Mouse (Mus musculus) intestine, embryonic 14.5 days (tissue): ENCODE measurements at regions not wholly inside any gene's neighbourhood (a gene's known extent, or its start where the extent isn't known, plus 50 kb on each side); places are given as distances from the start of the nearest gene placed in this dataset.

Source experiments
- ATAC-seq: fragments of 200-750 bp; cut with Nextera tagmentation; replicated peaks from 2 replicates; pipeline ENCODE4 v1.8.0; 2017; ENCODE audit warnings: low read depth, moderate number of reproducible peaks, moderate TSS enrichment, moderate library complexity; ENCODE audit not compliant: low FRiP score, low TSS enrichment
- DNase-seq: peaks from one replicate; pipeline ENCODE4 v3.0.0-alpha.2; 2018; ENCODE audit warnings: low spot score
- H3K27ac ChIP-seq: fragments of 300-500 bp; sonication (generic); 2 replicates; pipeline ENCODE4 v1.5.1; 2014; ENCODE audit warnings: low read depth, mild to moderate bottlenecking, control low read depth
- H3K27me3 ChIP-seq: fragments of 300-500 bp; sonication (generic); replicated peaks from 2 replicates; pipeline ENCODE4 v1.6.1; 2014; ENCODE audit warnings: low read length, control low read depth; ENCODE audit not compliant: control insufficient read depth, insufficient read depth
- H3K36me3 ChIP-seq: fragments of 300-500 bp; sonication (generic); 2 replicates; pipeline ENCODE4 v1.6.1; 2014; ENCODE audit warnings: low read length, control low read depth; ENCODE audit not compliant: control insufficient read depth, insufficient read depth
- H3K4me1 ChIP-seq: fragments of 300-500 bp; sonication (generic); replicated peaks from 2 replicates; pipeline ENCODE4 v1.6.1; 2014; ENCODE audit warnings: low read length, control low read depth, mixed read lengths; ENCODE audit not compliant: control insufficient read depth, insufficient read depth
- H3K4me2 ChIP-seq: fragments of 300-500 bp; sonication (generic); 2 replicates; pipeline ENCODE4 v1.6.1; 2014; ENCODE audit warnings: low read length
- H3K4me3 ChIP-seq: fragments of 300-500 bp; sonication (generic); 2 replicates; pipeline ENCODE4 v1.5.1; 2014; ENCODE audit warnings: low read depth, low read length, control low read depth, mixed read lengths
- H3K9ac ChIP-seq: fragments of 300-500 bp; sonication (generic); 2 replicates; pipeline ENCODE4 v1.6.1; 2014; ENCODE audit warnings: mild to moderate bottlenecking, low read length
- H3K9me3 ChIP-seq: fragments of 300-500 bp; sonication (generic); 2 replicates; pipeline ENCODE4 v1.6.1; 2016; ENCODE audit warnings: low read length, control low read depth; ENCODE audit not compliant: control insufficient read depth
- WGBS: fragments of 180-500 bp; shearing (Covaris S2); extraction: QIAGEN DNeasy Blood & Tissue Kit; methylation state at CpG from one replicate; pipeline ENCODE4 v1.1.7; 2014; 5-methylcytosine and 5-hydroxymethylcytosine counted together

DNA sequence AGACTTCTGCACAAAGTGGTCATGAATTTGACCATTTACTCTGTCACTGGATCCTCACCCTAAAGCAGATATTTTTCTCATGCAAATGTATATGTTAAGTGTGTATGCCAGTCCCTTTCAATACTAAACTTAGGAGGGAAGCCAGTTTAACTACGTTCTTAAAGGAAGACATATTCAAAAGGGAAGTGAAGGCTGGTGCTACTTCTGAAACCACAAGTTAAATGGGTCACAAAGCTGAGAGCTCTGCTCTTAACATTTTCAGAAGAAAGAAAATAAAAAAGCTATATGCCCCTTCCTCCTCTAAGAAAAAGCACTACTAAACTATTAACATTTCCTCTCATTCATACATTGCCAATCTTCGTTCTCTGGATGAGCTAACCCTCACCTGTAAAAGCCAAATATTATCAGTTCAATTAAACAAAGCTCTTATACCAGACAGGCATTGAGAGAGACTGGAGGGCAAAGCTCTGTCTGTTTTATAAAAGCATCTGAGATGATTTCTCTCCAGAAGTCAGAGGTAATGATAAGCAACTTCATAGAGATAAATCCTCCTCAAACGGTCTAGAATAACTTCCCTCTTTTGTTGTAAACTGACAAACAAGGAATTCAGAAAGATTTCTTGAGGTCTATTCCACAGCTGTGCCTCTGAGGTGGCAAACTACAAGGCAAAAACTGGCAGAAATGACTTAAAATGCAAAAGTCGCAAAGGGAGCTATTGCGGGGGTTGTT, 82.7 kb upstream of the Klf6 start:
- H3K36me3 ChIP-seq, result no peaks in the 10 kb centered on the region
- H3K27me3 ChIP-seq, result no peaks in the 10 kb centered on the region
- no peaks in the 10 kb centered on the region for H3K4me1 ChIP-seq
- no peak for ATAC-seq
- no peak overlapping the region for H3K4me3 ChIP-seq
- H3K9ac ChIP-seq, result no peak overlapping the region
- WGBS, result 57% methylated on average over 5 of the region's 5 CpGs
- H3K27ac ChIP-seq, result no peak overlapping the region
- DNase-seq, result no peak
- H3K9me3 ChIP-seq, result no peaks in the 10 kb centered on the region
- H3K4me2 ChIP-seq, result no peak overlapping the region

DNA sequence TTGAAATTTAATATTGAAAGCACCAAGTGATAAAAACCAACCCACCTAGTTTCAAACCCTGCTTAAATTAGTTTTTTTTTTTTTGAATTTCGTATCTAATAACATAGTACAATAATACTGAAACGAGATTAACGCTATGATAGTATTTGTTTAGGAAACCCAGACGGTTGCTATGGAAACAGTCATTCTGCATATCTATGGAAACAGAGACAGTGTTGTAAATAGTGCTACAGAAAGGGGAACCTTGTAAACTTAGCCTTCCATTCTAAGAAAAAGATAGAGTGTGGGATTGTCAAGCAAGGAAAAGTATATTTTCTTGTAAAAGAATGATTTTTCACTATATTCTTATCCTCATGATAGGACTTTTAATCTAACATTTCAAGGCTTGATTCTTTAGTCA, 81.9 kb upstream of the Klf6 start:
- Histone ChIP-seq H3K9me3 (no peaks in the 10 kb centered on the region), H3K9ac (no peak overlapping the region), H3K27ac (no peak overlapping the region), H3K4me1 (no peaks in the 10 kb centered on the region), H3K4me2 (no peak overlapping the region), H3K27me3 (no peaks in the 10 kb centered on the region), H3K36me3 (no peaks in the 10 kb centered on the region), H3K4me3 (no peak overlapping the region)
- WGBS, result 37% methylated on average over 4 of the region's 4 CpGs
- DNase-seq (no peak), ATAC-seq (no peak)

GRCm38 (mm10) chr13:5782540-5782939, 78.7 kb upstream of the Klf6 start:
- no peaks in the 10 kb centered on the region for H3K36me3 ChIP-seq
- WGBS, result 98% methylated on average over 1 of the region's 1 CpGs
- H3K9ac ChIP-seq, result no peak overlapping the region
- H3K9me3 ChIP-seq, result no peaks in the 10 kb centered on the region
- no peak overlapping the region for H3K4me3 ChIP-seq
- no peaks in the 10 kb centered on the region for H3K27me3 ChIP-seq
- H3K27ac ChIP-seq, result no peak overlapping the region
- H3K4me1 ChIP-seq, result no peaks in the 10 kb centered on the region
- no peak for ATAC-seq
- DNase-seq, result no peak
- no peak overlapping the region for H3K4me2 ChIP-seq

DNA sequence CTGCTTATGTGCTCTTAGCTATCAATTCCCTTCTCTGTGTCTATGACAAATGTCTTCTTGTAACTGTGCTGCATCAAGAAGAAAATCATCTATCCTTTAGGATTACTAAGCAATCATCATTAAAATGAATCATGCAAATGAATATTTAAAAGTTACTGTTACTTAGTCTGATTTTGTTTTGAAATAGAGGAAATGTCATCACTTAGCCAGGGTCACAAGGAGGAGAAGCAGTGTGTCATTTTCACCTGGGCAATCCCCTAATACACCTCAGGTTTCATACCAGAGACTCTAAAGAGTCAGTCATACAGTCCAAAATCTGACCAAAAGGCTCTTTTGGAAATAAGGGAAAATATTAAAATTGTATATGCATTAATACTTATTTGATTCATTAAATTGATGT, 74.2 kb upstream of the Klf6 start:
- no peaks in the 10 kb centered on the region for H3K27me3 ChIP-seq
- H3K4me2 ChIP-seq, result no peak overlapping the region
- H3K9me3 ChIP-seq, result no peaks in the 10 kb centered on the region
- H3K36me3 ChIP-seq, result no peaks in the 10 kb centered on the region
- H3K9ac ChIP-seq, result no peak overlapping the region
- no peak overlapping the region for H3K4me3 ChIP-seq
- no peak overlapping the region for H3K27ac ChIP-seq
- ATAC-seq (no peak), DNase-seq (no peak)
- no peaks in the 10 kb centered on the region for H3K4me1 ChIP-seq

GRCm38 (mm10) chr13:5789302-5789701, 72.0 kb upstream of the Klf6 start:
- Histone ChIP-seq H3K27me3 (no peaks in the 10 kb centered on the region), H3K4me1 (no peaks in the 10 kb centered on the region), H3K4me3 (no peak overlapping the region), H3K27ac (no peak overlapping the region), H3K36me3 (no peaks in the 10 kb centered on the region), H3K9ac (no peak overlapping the region), H3K9me3 (no peaks in the 10 kb centered on the region), H3K4me2 (no peak overlapping the region)
- ATAC-seq, result no peak
- WGBS, result 83% methylated on average over 3 of the region's 3 CpGs
- no peak for DNase-seq

DNA sequence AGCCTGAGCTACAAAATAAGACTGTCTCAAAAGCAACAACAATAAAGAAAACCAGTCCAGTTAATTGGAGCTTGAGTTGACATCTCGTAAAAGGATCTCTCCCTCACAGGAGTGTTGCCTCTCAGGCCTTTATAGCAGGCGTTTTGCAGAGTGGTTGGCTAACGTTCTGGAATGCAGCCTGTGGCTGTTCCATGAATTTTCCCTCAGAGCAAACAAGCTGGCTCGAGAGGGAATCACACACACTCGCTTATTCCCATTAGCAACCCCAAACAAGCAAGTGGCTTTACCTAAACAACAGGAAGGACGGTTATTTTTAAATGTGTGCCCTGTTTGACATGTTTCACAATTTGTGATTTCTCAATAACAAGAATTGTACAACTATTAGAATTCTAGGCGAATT, 59.2 kb upstream of the Klf6 start:
- no peak for DNase-seq
- no peaks in the 10 kb centered on the region for H3K27me3 ChIP-seq
- H3K36me3 ChIP-seq, result no peaks in the 10 kb centered on the region
- no peak for ATAC-seq
- H3K4me3 ChIP-seq, result no peak overlapping the region
- 30% methylated on average over 7 of the region's 7 CpGs for WGBS
- H3K4me1 ChIP-seq, result peaks cover 8% of the 10 kb centered on the region; the same call in 1 of the 2 replicates
- no peak overlapping the region for H3K4me2 ChIP-seq
- H3K9me3 ChIP-seq, result no peaks in the 10 kb centered on the region
- H3K9ac ChIP-seq, result no peak overlapping the region
- no peak overlapping the region for H3K27ac ChIP-seq

GRCm38 (mm10) chr13:5802826-5803225, 58.5 kb upstream of the Klf6 start:
- DNase-seq, result no peak
- Histone ChIP-seq H3K9me3 (no peaks in the 10 kb centered on the region), H3K4me3 (no peak overlapping the region), H3K27me3 (no peaks in the 10 kb centered on the region), H3K36me3 (no peaks in the 10 kb centered on the region), H3K27ac (peak overlapping the region; percentile 84), H3K4me2 (peak overlapping the region; percentile 18; the same call in 1 of the 2 replicates), H3K9ac (no peak overlapping the region), H3K4me1 (peaks cover 8% of the 10 kb centered on the region; the same call in 1 of the 2 replicates)
- ATAC-seq, result no peak
- 28% methylated on average over 14 of the region's 14 CpGs for WGBS

DNA sequence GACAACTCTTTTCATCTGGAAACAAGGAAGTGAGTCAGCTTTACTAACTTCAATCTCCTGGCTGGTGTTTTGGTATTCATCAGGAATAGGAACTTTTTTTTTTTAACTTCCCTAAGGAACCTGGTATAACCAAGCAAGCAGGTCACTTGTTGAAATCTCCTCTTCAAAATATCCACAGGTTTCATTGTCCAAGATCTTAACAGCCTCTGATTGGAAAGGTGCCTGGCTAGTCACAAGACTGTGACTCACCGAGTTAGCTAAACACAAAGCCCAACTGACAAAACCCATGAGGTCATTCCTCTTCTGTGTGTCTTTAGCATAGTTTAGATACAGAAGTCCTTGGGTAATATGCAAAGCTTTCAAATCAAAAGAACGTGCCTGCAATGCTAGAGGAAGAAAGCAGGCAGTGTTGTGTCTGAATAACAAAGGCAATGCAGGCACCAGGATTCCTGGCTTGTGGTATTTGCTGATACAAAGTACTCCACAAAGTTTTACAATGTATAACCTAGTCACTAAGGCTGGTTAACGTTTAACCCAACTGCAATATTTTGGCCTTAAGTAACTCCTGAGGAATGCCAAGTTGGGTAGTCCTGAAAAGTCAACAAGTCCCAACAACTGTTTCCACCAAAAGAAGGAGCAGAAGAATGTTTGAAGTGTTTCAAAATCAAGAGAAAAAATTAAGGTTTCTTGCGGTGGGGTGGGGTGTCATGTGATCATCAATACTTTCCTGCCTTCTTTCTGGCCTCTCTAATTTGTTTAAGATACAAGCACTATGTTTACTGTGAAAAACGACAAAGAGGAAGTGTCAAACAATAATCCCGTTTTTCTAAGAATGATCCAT, 57.5 kb upstream of the Klf6 start:
- H3K4me1 ChIP-seq, result peaks cover 8% of the 10 kb centered on the region; the same call in 1 of the 2 replicates
- peak overlapping the region; percentile 3 for H3K4me2 ChIP-seq
- ATAC-seq (peak; percentile 87), DNase-seq (peak; percentile 62)
- no peak overlapping the region for H3K4me3 ChIP-seq
- peak overlapping the region; percentile 84 for H3K27ac ChIP-seq
- H3K36me3 ChIP-seq, result no peaks in the 10 kb centered on the region
- 14% methylated on average over 6 of the region's 6 CpGs for WGBS
- H3K9ac ChIP-seq, result no peak overlapping the region
- no peaks in the 10 kb centered on the region for H3K9me3 ChIP-seq
- no peaks in the 10 kb centered on the region for H3K27me3 ChIP-seq
